Mouse (Mus musculus) subcutaneous adipose tissue, adult 2 months (tissue): Measurements from ENCODE around the gene Scd2. TPM values are rescaled to one million over a fixed set of nuclear protein-coding genes. Genes with fewer than 3 reads are reported as not detected.

ENCODE experiments used
- polyA plus RNA-seq: library from polyadenylated mRNA; depleted of rRNA; stranded (reverse); fragments of >200 nt; gene quantifications from 2 replicates; pipeline ENCODE4 v1.2.3, GENCODE M21; 2012; ENCODE audit warnings: low replicate concordance; rRNA removed

Gene Scd2
- 301 and 417 TPM in 2 replicates for polyA plus RNA-seq

GRCm38 (mm10) chr19:44292941-44293768 is at the start of gene Scd2:
Gene Scd2 (plus strand): TSS chr19:44293674.

GRCm38 (mm10) chr19:44332833-44333623 is 39.6 kb downstream of the Scd2 start, which contains the start of gene Scd4:
Gene Scd4 (plus strand): TSS chr19:44333092.

Other genes with a start within 250 kb of the Scd2 start
- 12.0 and 13.8 TPM in 2 replicates for gene Erlin1, start 223.9 kb upstream of the Scd2 start, polyA plus RNA-seq
- gene Chuk, start 186.2 kb upstream of the Scd2 start, polyA plus RNA-seq: 17.4 and 20.3 TPM in 2 replicates
- gene Cwf19l1, start 157.8 kb upstream of the Scd2 start, polyA plus RNA-seq: 9.1 and 11.1 TPM in 2 replicates
- gene Bloc1s2, start 147.2 kb upstream of the Scd2 start, polyA plus RNA-seq: 13.2 and 24.5 TPM in 2 replicates
- gene Pkd2l1, start 101.2 kb upstream of the Scd2 start, polyA plus RNA-seq: 0.04 and 0.14 TPM in 2 replicates
- 0.27 and 0.32 TPM in 2 replicates for gene Scd3, start 90.4 kb upstream of the Scd2 start, polyA plus RNA-seq
- 0.24 and 0.55 TPM in 2 replicates for gene Scd4, start 39.4 kb downstream of the Scd2 start, polyA plus RNA-seq
- gene Scd1, start 114.2 kb downstream of the Scd2 start, polyA plus RNA-seq: 11,739 and 20,741 TPM in 2 replicates
- gene Wnt8b, start 199.8 kb downstream of the Scd2 start, polyA plus RNA-seq: 0.22 and 0.36 TPM in 2 replicates